In genomic region chr16:14371367-14371766, GRCm38 (mm10) we compare ENCODE assay signal across 9 mouse cellular contexts. TPM values are rescaled to one million over a fixed set of nuclear protein-coding genes. Genes with fewer than 3 reads are reported as not detected.
DNase-seq lines count a peak whose midpoint lies in the region; ATAC-seq and TF ChIP-seq lines count a peak whose summit lies in the region.
"Had no signal": no experiment of that assay in that cellular context is flagged by ENCODE, and none has a peak within 500 bp of the region (broad histone marks: within the 10 kb centered on the region; RNA-seq: fewer than 3 reads in every experiment).

No protein-coding gene starts in this region.

- no peak overlapping the region for H3K9ac ChIP-seq in limb, embryonic 11.5 days (ENCODE audit: low read length)
- no peak overlapping the region for H3K9ac ChIP-seq in heart, postnatal 0 days (replicated peaks; ENCODE audit: low read depth, low read length)
- H3K9ac ChIP-seq: limb, embryonic 13.5 days had no signal

- H3K36me3 ChIP-seq in limb, embryonic 11.5 days (ENCODE audit: control insufficient read depth, insufficient read depth, low read length), result no peaks in the 10 kb centered on the region
- H3K36me3 ChIP-seq in limb, embryonic 10.5 days, result no peaks in the 10 kb centered on the region
- H3K36me3 ChIP-seq in heart, postnatal 0 days (replicated peaks; ENCODE audit: control insufficient read depth, insufficient read depth, low read length), result no peaks in the 10 kb centered on the region
- H3K36me3 ChIP-seq: limb, embryonic 13.5 days had no signal

- WGBS in limb, embryonic 11.5 days, result 86% methylated on average over 1 of the region's 1 CpGs
- 79% methylated on average over 1 of the region's 1 CpGs for WGBS in limb, embryonic 10.5 days
- WGBS in heart, postnatal 0 days, result 33% methylated on average over 1 of the region's 1 CpGs

- no peaks in the 10 kb centered on the region for H3K4me1 ChIP-seq in limb, embryonic 11.5 days (ENCODE audit: control insufficient read depth, insufficient read depth, low read length)
- H3K4me1 ChIP-seq in limb, embryonic 10.5 days, result peaks cover 22% of the 10 kb centered on the region
- peaks cover 9% of the 10 kb centered on the region for H3K4me1 ChIP-seq in heart, postnatal 0 days (ENCODE audit: control insufficient read depth, insufficient read depth)

- ATAC-seq in cerebellum, adult (ENCODE audit: insufficient number of reproducible peaks, low FRiP score, low TSS enrichment), result 0 out of 2 replicates have a peak, but pooled peaks have one; percentile 32
- ATAC-seq in limb, embryonic 11.5 days (ENCODE audit: insufficient number of reproducible peaks, low FRiP score, low TSS enrichment, low read depth), result 0 out of 2 replicates have a peak, but pooled peaks have one; percentile 35
- ATAC-seq in heart, postnatal 0 days (ENCODE audit: insufficient read depth, low read depth), result peak; percentile 76
- no peak for ATAC-seq in erythroid progenitor cell, adult 5-6 weeks (replicated peaks; ENCODE audit: low FRiP score, poor library complexity, severe bottlenecking)

- no peak for TF ChIP-seq EP300 in heart, postnatal 0 days (IDR thresholded peaks at IDR 0.05; ENCODE audit: low read depth)

- DNase-seq in cerebellum, postnatal 4 days (ENCODE audit: low spot score in 2 of 2), result no peak
- DNase-seq in limb, embryonic 11.5 days (ENCODE audit: low spot score), result no peak
- DNase-seq in limb, embryonic 10.5 days (ENCODE audit: low spot score), result no peak
- DNase-seq in heart, postnatal 0 days (ENCODE audit: low spot score), result peak; percentile 51
- peak; percentile 50 for DNase-seq in lung, postnatal 10 days
- no peak for DNase-seq in thymus, postnatal 4 days

- TF ChIP-seq CTCF in heart, postnatal 0 days (IDR thresholded peaks at IDR 0.05; ENCODE audit: low read depth), result no peak

- H3K4me3 ChIP-seq in limb, embryonic 11.5 days (ENCODE audit: low read depth, low read length), result no peak overlapping the region
- H3K4me3 ChIP-seq in limb, embryonic 10.5 days, result no peak overlapping the region
- H3K4me3 ChIP-seq in heart, postnatal 0 days (ENCODE audit: low read depth, low read length), result no peak overlapping the region
- H3K4me3 ChIP-seq: limb, embryonic 13.5 days had no signal

- no peak overlapping the region for H3K27ac ChIP-seq in limb, embryonic 11.5 days (replicated peaks; ENCODE audit: low read depth, low read length)
- no peak overlapping the region for H3K27ac ChIP-seq in limb, embryonic 10.5 days
- H3K27ac ChIP-seq in heart, postnatal 0 days (ENCODE audit: low read depth), result peak overlapping the region; percentile 66
- H3K27ac ChIP-seq: limb, embryonic 13.5 days had no signal

- H3K27me3 ChIP-seq in limb, embryonic 11.5 days (ENCODE audit: control insufficient read depth, insufficient read depth, low read length), result no peaks in the 10 kb centered on the region
- H3K27me3 ChIP-seq in limb, embryonic 10.5 days (ENCODE audit: low read depth, poor library complexity, severe bottlenecking), result no peaks in the 10 kb centered on the region
- H3K27me3 ChIP-seq in heart, postnatal 0 days (ENCODE audit: control insufficient read depth, insufficient read depth, low read length), result no peaks in the 10 kb centered on the region
- H3K27me3 ChIP-seq: limb, embryonic 13.5 days had no signal

- no peaks in the 10 kb centered on the region for H3K9me3 ChIP-seq in limb, embryonic 11.5 days (ENCODE audit: control insufficient read depth, low read length)
- H3K9me3 ChIP-seq in limb, embryonic 10.5 days (replicated peaks), result no peaks in the 10 kb centered on the region
- no peaks in the 10 kb centered on the region for H3K9me3 ChIP-seq in heart, postnatal 0 days (replicated peaks; ENCODE audit: control insufficient read depth, low read length)
- H3K9me3 ChIP-seq: limb, embryonic 13.5 days had no signal

- no peak overlapping the region for H3K4me2 ChIP-seq in limb, embryonic 11.5 days (ENCODE audit: low read depth, severe bottlenecking)
- no peak overlapping the region for H3K4me2 ChIP-seq in heart, postnatal 0 days (ENCODE audit: low read depth, low read length)
- H3K4me2 ChIP-seq: limb, embryonic 13.5 days had no signal

RNA-seq across cellular contexts. Expression of gene Abcc1, which starts 10.0 kb away (rescaled TPM):
- 9.3 and 9.4 TPM in 2 replicates for polyA plus RNA-seq in limb, embryonic 11.5 days (2014; fragmentation: Nextera tagmentation; extraction: Ambion mirVana)
- polyA plus RNA-seq in limb, embryonic 10.5 days (2016; fragmentation: Nextera tagmentation; extraction: Ambion mirVana), result 10.9 and 12.3 TPM in 2 replicates
- total RNA-seq in heart, postnatal 0 days (2014; rRNA removed; ENCODE audit: low replicate concordance), result 6.7 and 6.8 TPM in 2 replicates
- 2.0 and 2.9 TPM in 2 replicates for polyA plus RNA-seq in heart, postnatal 0 days (2015; fragmentation: Nextera tagmentation; extraction: Ambion mirVana)
- total RNA-seq in erythroid progenitor cell, adult 5-6 weeks (2015; ENCODE audit: low replicate concordance), result 2.5 and 4.3 TPM in 2 replicates
- 2.8 and 3.0 TPM in 2 replicates for total RNA-seq in erythroid progenitor cell, adult 5-6 weeks (2017; ENCODE audit: low replicate concordance)

RNA-seq across cellular contexts. Expression of gene Fopnl, which starts 54.2 kb away (rescaled TPM):
- polyA plus RNA-seq in limb, embryonic 11.5 days (2014; fragmentation: Nextera tagmentation; extraction: Ambion mirVana), result 150 and 154 TPM in 2 replicates
- 138 and 166 TPM in 2 replicates for polyA plus RNA-seq in limb, embryonic 10.5 days (2016; fragmentation: Nextera tagmentation; extraction: Ambion mirVana)
- 93.2 and 110 TPM in 2 replicates for total RNA-seq in heart, postnatal 0 days (2014; rRNA removed; ENCODE audit: low replicate concordance)
- 130 TPM in 2 replicates for polyA plus RNA-seq in heart, postnatal 0 days (2015; fragmentation: Nextera tagmentation; extraction: Ambion mirVana)
- 72.8 and 111 TPM in 2 replicates for total RNA-seq in erythroid progenitor cell, adult 5-6 weeks (2015; ENCODE audit: low replicate concordance)
- 39.9 and 47.7 TPM in 2 replicates for total RNA-seq in erythroid progenitor cell, adult 5-6 weeks (2017; ENCODE audit: low replicate concordance)

Comparison
In these comparisons a context has a peak if more than half of its experiments do, and no peak if none do; other contexts are left out.
1. DNase-seq: peak in heart, postnatal 0 days (single experiment) and lung, postnatal 10 days (single experiment); none in cerebellum, postnatal 4 days (0 of 2), limb, embryonic 11.5 days (single experiment), limb, embryonic 10.5 days (single experiment) and thymus, postnatal 4 days (single experiment).